Mouse (Mus musculus): ENCODE data around the gene Zdhhc7. TPM values are rescaled to one million over a fixed set of nuclear protein-coding genes. Genes with fewer than 3 reads are reported as not detected.

The Zdhhc7 gene
- polyA plus RNA-seq, 1 experiment, result 172 TPM

GRCm38 (mm10) chr8:120138958-120139357 is 37.7 kb upstream of the Zdhhc7 start:
- TF ChIP-seq CTCF (IDR thresholded peaks at IDR 0.05; ENCODE audit: extremely low read depth, insufficient read length, insufficient replicate concordance, low read depth, low read length) (no peak), POLR2A (IDR thresholded peaks at IDR 0.05; ENCODE audit: low read depth, low read length) (no peak)
- Histone ChIP-seq H3K4me3 (ENCODE audit: low read depth, low read length) (no peak overlapping the region), H3K27ac (ENCODE audit: insufficient read depth, low read depth, low read length) (peak overlapping the region; percentile 87), H3K4me1 (ENCODE audit: control insufficient read depth, insufficient read depth, insufficient read length, low read length) (peaks cover 35% of the 10 kb centered on the region), H3K27me3 (ENCODE audit: control insufficient read depth, insufficient read depth, low read length) (no peaks in the 10 kb centered on the region), H3K36me3 (ENCODE audit: control insufficient read depth, insufficient read depth, low read length) (no peaks in the 10 kb centered on the region)
- 25% methylated on average over 2 of the region's 2 CpGs for WGBS

DNA sequence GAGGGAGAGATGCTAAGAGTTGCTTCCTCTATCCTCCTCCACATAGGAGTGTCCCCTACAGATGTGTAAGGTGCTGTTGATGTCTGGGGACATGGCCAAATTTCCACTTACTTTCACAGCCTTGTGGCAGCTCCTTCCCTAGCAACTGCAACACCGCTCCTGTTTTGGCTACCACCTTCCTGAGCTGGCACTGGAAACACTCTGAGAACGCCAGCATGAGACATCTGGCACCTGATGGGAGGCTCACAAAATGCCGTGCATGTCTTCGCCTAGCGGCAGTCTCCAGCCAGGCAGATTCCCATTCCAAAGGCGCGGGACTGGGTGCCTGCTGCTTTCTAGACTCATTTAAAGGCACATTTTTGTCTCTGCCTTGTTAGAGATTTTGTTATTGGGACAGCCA is 35.3 kb upstream of the Zdhhc7 start:
- H3K27ac ChIP-seq (ENCODE audit: insufficient read depth, low read depth, low read length), result no peak overlapping the region
- WGBS, result 81% methylated on average over 7 of the region's 7 CpGs

GRCm38 (mm10) chr8:120135687-120136086 is 34.4 kb upstream of the Zdhhc7 start:
- 92% methylated on average over 7 of the region's 7 CpGs for WGBS
- TF ChIP-seq POLR2A (IDR thresholded peaks at IDR 0.05; ENCODE audit: low read depth, low read length) (no peak), CTCF (IDR thresholded peaks at IDR 0.05; ENCODE audit: extremely low read depth, insufficient read length, insufficient replicate concordance, low read depth, low read length) (no peak)

More for the DNA sequence above, 35.3 kb upstream of the Zdhhc7 start:
- Histone ChIP-seq H3K27me3 (ENCODE audit: control insufficient read depth, insufficient read depth, low read length) (no peaks in the 10 kb centered on the region), H3K36me3 (ENCODE audit: control insufficient read depth, insufficient read depth, low read length) (no peaks in the 10 kb centered on the region), H3K4me1 (ENCODE audit: control insufficient read depth, insufficient read depth, insufficient read length, low read length) (peaks cover 35% of the 10 kb centered on the region), H3K4me3 (ENCODE audit: low read depth, low read length) (no peak overlapping the region)
- TF ChIP-seq POLR2A (IDR thresholded peaks at IDR 0.05; ENCODE audit: low read depth, low read length), result no peak
- TF ChIP-seq CTCF (IDR thresholded peaks at IDR 0.05; ENCODE audit: extremely low read depth, insufficient read length, insufficient replicate concordance, low read depth, low read length), result no peak

GRCm38 (mm10) chr8:120133169-120133568 is 31.9 kb upstream of the Zdhhc7 start:
- Histone ChIP-seq H3K36me3 (ENCODE audit: control insufficient read depth, insufficient read depth, low read length) (no peaks in the 10 kb centered on the region), H3K27ac (ENCODE audit: insufficient read depth, low read depth, low read length) (no peak overlapping the region), H3K4me3 (ENCODE audit: low read depth, low read length) (no peak overlapping the region), H3K27me3 (ENCODE audit: control insufficient read depth, insufficient read depth, low read length) (no peaks in the 10 kb centered on the region), H3K4me1 (ENCODE audit: control insufficient read depth, insufficient read depth, insufficient read length, low read length) (peaks cover 10% of the 10 kb centered on the region; the same call in 1 of the 2 replicates)
- WGBS, result 82% methylated on average over 7 of the region's 7 CpGs
- TF ChIP-seq POLR2A (IDR thresholded peaks at IDR 0.05; ENCODE audit: low read depth, low read length) (no peak), CTCF (IDR thresholded peaks at IDR 0.05; ENCODE audit: extremely low read depth, insufficient read length, insufficient replicate concordance, low read depth, low read length) (no peak)

More at GRCm38 (mm10) chr8:120135687-120136086, 34.4 kb upstream of the Zdhhc7 start:
- H3K4me1 ChIP-seq (ENCODE audit: control insufficient read depth, insufficient read depth, insufficient read length, low read length), result peaks cover 28% of the 10 kb centered on the region
- H3K4me3 ChIP-seq (ENCODE audit: low read depth, low read length), result no peak overlapping the region
- H3K27me3 ChIP-seq (ENCODE audit: control insufficient read depth, insufficient read depth, low read length), result no peaks in the 10 kb centered on the region
- no peaks in the 10 kb centered on the region for H3K36me3 ChIP-seq (ENCODE audit: control insufficient read depth, insufficient read depth, low read length)
- no peak overlapping the region for H3K27ac ChIP-seq (ENCODE audit: insufficient read depth, low read depth, low read length)

GRCm38 (mm10) chr8:120131158-120131557 is 29.9 kb upstream of the Zdhhc7 start:
- Histone ChIP-seq H3K4me3 (ENCODE audit: low read depth, low read length) (no peak overlapping the region), H3K27me3 (ENCODE audit: control insufficient read depth, insufficient read depth, low read length) (no peaks in the 10 kb centered on the region), H3K36me3 (ENCODE audit: control insufficient read depth, insufficient read depth, low read length) (no peaks in the 10 kb centered on the region), H3K4me1 (ENCODE audit: control insufficient read depth, insufficient read depth, insufficient read length, low read length) (peaks cover 9% of the 10 kb centered on the region; the same call in 1 of the 2 replicates), H3K27ac (ENCODE audit: insufficient read depth, low read depth, low read length) (no peak overlapping the region)
- WGBS, result 78% methylated on average over 8 of the region's 8 CpGs
- no peak for TF ChIP-seq POLR2A (IDR thresholded peaks at IDR 0.05; ENCODE audit: low read depth, low read length)
- TF ChIP-seq CTCF (IDR thresholded peaks at IDR 0.05; ENCODE audit: extremely low read depth, insufficient read length, insufficient replicate concordance, low read depth, low read length), result no peak

DNA sequence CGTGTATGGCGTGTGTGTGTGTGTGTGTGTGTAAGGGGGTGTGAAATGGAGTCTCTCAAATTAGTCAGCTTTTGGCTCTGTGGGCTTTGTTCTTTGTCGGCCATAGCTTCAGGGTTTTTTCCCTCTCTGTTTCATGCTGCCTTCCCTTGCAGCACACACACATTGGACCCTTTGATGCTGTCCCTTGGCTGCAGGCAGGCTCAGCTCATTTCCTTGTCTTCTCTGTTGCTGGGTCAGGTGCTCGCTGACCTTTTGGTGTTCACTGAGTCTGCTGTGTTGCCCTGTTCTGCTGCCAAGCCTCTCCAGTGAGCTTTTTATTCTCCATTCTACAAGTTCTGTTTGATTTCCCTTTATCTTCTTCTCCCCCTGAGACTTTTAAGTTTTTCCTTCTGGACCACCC is 28.3 kb upstream of the Zdhhc7 start:
- H3K27ac ChIP-seq (ENCODE audit: insufficient read depth, low read depth, low read length), result no peak overlapping the region
- 89% methylated on average over 4 of the region's 4 CpGs for WGBS
- no peaks in the 10 kb centered on the region for H3K27me3 ChIP-seq (ENCODE audit: control insufficient read depth, insufficient read depth, low read length)
- H3K36me3 ChIP-seq (ENCODE audit: control insufficient read depth, insufficient read depth, low read length), result no peaks in the 10 kb centered on the region
- H3K4me3 ChIP-seq (ENCODE audit: low read depth, low read length), result no peak overlapping the region
- TF ChIP-seq CTCF (IDR thresholded peaks at IDR 0.05; ENCODE audit: extremely low read depth, insufficient read length, insufficient replicate concordance, low read depth, low read length) (no peak), POLR2A (IDR thresholded peaks at IDR 0.05; ENCODE audit: low read depth, low read length) (no peak)
- H3K4me1 ChIP-seq (ENCODE audit: control insufficient read depth, insufficient read depth, insufficient read length, low read length), result peaks cover 9% of the 10 kb centered on the region; the same call in 1 of the 2 replicates

DNA sequence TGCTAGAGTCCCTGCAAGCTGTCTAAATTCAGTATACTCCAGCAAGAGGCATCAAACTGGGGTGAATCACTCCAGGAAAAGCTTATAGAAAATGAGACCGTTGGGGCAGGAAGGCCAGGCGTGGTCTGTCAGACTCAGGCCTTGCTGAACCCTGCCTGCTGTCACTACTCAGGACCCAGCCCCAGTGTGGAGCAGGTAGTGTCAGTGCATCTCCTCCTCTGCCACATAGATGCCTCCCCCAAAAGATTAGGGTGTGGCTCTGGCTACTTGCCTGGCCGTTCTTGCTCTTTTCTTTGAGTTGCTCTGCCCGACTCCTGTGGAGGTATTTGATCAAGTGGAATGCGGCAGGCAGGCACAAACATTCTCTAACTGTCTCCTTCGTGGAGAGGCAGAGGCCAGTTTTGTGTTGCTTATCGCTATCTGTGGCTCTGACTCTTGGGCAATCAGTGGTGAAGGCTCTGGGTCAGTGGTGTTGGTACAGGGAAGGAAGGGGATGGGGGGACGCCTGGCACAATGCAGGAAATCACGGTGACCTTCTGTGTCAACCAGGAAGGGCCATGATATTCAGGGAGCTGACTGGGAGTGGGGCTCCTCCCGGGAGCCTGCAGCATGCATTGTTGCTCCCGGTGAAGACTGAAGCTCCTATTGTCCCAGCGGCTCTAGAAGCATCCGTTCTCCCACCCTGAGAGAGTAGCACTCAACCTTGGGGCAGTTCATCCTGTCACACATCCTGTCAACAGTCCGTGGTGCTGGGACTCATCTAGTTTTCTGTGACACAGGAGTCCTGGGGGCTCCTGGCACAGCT is 25.3 kb upstream of the Zdhhc7 start:
- TF ChIP-seq CTCF (IDR thresholded peaks at IDR 0.05; ENCODE audit: extremely low read depth, insufficient read length, insufficient replicate concordance, low read depth, low read length) (no peak), POLR2A (IDR thresholded peaks at IDR 0.05; ENCODE audit: low read depth, low read length) (no peak)
- peaks cover 9% of the 10 kb centered on the region; the same call in 1 of the 2 replicates for H3K4me1 ChIP-seq (ENCODE audit: control insufficient read depth, insufficient read depth, insufficient read length, low read length)
- no peak overlapping the region for H3K4me3 ChIP-seq (ENCODE audit: low read depth, low read length)
- H3K27ac ChIP-seq (ENCODE audit: insufficient read depth, low read depth, low read length), result peak overlapping the region; percentile 24; the same call in 1 of the 2 replicates
- 34% methylated on average over 14 of the region's 14 CpGs for WGBS
- no peaks in the 10 kb centered on the region for H3K36me3 ChIP-seq (ENCODE audit: control insufficient read depth, insufficient read depth, low read length)
- no peaks in the 10 kb centered on the region for H3K27me3 ChIP-seq (ENCODE audit: control insufficient read depth, insufficient read depth, low read length)

All from small intestine, adult 2 months (tissue).